Mouse (Mus musculus) 416B (cell line): ENCODE data around the gene Rab5if.
"Not testable (repeated sequence)": the region's sequence is repeated elsewhere in the genome, so short reads cannot be mapped to it uniquely, and the experiment has no call there.

ENCODE experiments used
- DNase-seq: peaks from one replicate; pipeline ENCODE4 v3.0.0; 2011; ENCODE audit warnings: low read depth

The Rab5if gene

DNA sequence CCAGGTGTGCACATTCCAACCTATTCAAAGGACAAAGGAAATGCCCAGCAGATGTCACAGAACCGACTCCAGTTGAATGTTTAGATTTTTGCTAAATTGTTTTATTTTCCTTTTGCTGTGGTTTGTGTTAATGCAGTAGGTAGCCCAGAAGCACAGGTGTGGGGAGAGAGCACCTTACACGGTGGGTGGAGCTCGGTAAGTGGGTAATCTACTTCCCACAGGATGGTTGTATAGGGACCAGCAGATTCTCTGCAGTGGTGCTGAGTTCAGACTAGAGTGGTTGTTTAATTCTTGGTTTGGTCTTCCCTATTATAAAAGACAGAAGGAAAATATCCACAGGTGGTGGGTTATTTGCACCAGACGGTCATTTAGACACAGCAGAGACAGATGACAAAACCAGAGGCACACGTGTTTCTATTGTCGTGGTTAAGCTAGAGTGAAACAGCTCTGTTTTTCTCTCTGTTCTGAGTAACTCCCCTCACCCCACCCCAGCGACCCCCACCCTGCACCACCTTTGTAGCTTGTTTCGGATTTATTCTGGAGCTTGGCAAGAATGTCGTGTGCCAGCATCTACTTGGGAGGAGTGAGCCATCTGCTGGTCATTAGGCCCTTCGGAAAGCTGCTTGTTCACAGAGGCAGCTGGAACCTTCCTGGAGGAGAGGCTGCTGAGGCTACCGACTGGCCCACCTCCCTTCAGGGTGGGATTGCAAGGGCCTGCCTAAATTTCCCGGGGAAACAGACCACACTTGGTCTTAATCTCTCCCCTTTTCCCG lies 8.7 kb upstream of the Rab5if start:
- DNase-seq = not testable (repeated sequence)

- peak; percentile 55 for DNase-seq
Observed at GRCm38 (mm10) chr2:156856311-156856710, 6.6 kb upstream of the Rab5if start.

- DNase-seq = no peak
Observed at GRCm38 (mm10) chr2:156857385-156857791, 5.5 kb upstream of the Rab5if start.

DNA sequence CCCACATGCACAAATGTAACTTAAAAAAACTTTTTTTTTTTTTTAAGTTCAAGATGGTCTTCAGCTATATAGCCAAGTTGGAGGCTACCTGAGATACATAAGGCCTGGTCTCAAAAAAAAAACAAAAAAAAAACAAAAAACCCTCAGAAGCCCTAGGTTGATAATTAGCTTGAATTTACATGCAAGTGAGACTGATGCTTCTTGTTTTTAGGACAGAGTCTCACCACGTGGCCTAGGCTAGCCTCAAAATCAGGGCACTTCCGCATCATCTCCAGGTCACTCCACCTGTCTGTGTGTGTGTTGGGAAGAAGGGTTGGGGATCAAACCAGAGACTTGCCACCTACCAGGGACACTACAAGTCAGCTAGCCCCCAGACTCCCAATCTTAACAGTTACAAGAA lies 5.1 kb upstream of the Rab5if start, which contains the start of gene 4930518I15Rik:
TSS of gene 4930518I15Rik (minus strand) at position 112 of the 400 bp plus-strand sequence.
- no peak for DNase-seq

GRCm38 (mm10) chr2:156858671-156859070 lies 4.3 kb upstream of the Rab5if start:
- DNase-seq = no peak

DNA sequence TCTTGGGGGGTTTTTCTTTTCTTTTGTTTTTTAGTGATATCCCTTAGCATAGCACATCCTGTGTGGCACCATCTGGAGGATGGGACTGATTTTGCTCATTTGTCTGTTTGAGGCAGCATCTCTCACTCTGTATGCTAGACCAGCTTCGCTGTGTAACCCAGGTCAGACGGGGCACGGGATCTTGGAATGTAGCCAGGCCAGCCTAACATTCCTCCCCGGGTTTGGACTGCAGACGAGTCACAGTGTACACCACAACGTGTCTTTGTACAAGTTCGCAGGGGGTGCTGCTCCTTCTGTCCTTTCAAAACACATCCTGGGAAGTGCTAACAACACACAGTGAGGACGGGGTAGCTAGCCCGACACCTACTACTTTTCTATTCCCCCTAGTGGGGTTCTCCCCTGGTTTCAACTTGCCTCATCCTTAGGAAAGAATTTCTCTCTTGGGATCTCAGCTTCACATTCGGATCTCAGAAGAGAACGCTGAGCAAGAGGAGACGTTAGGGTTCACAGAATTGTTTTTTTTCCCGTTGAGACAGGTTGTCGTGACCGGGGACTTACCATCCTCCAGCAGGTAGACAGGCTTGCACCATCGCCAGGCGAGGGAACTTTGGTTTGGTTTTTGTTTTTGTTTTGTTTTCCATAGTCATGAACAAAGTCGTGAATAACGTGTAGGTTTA lies 749 bp upstream of the Rab5if start:
- peak; percentile 48 for DNase-seq

GRCm38 (mm10) chr2:156863487-156864160 lies 696 bp downstream of the Rab5if start:
- DNase-seq = peak; percentile 98

- DNase-seq = no peak
Observed at GRCm38 (mm10) chr2:156864481-156864880, 1.6 kb downstream of the Rab5if start.

DNA sequence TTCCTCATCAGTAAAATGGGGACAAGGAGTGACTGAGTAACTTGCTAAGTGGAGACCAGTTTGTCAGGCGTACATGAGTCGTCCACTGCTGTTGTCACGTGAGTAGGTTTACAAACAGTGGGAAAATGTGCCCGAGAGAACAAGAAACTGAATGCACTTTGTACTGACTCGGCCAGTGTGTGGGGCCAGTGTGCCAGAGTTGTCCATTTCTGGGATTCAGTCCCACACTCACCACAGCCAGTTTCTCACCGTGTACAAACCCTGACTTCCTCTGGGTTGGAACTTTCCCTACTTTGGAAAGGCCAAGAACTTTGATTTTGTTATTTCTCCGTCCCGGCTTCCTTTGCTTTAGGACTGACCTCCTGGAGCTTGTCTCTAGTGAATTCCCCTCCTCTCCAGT lies 6.1 kb downstream of the Rab5if start:
- DNase-seq = no peak

GRCm38 (mm10) chr2:156869554-156869953 lies 6.6 kb downstream of the Rab5if start:
- no peak for DNase-seq

- no peak for DNase-seq
Observed at GRCm38 (mm10) chr2:156870519-156870918, 7.6 kb downstream of the Rab5if start.

DNA sequence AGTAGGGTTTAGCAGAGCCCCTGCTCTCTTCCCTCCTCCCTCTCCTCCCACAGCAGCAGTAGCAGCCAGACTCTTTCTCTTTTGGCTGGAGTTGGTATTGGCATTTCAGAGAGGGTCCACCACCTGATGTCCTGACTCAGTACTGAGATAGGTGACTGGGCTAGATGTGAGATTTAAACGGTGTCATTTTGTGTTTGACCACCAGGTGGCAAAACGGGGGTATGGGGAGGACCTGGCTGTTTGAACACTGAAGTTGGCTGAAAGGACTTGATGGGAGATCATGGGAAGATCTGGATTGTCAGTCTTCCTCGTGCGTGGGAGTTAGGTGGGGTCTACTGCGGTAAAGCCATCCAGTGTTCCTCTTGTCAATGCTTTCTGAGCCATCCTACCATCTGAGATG lies 10.7 kb downstream of the Rab5if start:
- peak; percentile 64 for DNase-seq

GRCm38 (mm10) chr2:156874047-156874759 lies 11.3 kb downstream of the Rab5if start:
- no peak for DNase-seq

DNA sequence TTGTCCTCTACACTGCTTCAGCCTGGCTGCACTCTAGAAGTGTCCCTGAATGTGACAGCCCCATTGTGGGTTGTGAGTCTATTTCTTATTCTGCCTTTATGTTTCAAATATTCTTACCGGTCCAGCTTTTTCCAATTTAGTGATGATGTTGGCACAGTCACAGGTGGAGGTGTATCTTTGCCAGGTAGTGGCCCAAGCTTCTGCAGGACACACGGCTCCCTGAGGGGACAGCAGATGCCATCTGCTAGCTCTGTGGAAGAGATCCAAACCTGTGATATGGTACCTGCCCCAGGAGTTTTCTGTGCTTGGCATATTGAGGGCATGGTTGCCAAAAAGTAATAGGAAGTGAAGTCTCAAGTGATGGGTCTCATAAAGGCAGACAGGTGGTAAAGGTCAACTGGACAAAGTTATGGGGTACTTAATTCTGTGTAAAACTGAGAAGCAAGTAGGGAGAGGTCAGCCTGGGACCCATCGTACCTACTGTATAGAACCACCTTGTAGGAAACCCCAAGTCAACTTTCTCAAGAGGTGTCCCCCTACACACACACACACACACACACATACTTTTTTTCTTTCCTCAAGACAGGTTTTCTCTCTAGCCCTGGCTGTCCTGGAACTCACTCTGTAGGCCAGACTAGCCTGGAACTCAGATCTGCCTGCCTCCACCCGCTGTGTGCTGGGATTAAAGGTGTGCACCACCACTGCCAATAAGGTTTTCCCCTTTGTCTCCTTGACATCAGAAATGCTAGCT lies 12.0 kb downstream of the Rab5if start:
- no peak for DNase-seq

GRCm38 (mm10) chr2:156877726-156878125 lies 14.8 kb downstream of the Rab5if start:
- peak; percentile 94 for DNase-seq

DNA sequence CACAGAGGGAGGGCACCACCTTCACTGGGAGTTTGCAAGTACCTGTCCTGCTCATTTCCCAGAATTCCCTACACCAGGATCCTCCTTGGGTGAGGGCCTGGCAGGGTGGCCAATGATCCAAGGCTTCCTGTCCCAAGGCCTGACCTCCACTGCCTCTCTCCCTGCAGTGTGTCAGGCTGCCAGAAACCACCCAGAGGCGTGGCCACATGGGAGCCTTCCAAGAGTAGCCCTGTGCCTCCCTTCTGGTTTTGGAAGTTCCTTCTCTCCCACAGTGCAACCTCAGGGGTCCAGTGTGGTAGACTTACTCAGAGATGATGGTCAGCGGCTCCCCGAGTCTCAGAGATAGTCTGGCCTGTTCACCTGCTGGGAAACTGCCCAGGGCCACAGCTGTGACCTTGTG lies 16.6 kb downstream of the Rab5if start:
- DNase-seq = no peak

DNA sequence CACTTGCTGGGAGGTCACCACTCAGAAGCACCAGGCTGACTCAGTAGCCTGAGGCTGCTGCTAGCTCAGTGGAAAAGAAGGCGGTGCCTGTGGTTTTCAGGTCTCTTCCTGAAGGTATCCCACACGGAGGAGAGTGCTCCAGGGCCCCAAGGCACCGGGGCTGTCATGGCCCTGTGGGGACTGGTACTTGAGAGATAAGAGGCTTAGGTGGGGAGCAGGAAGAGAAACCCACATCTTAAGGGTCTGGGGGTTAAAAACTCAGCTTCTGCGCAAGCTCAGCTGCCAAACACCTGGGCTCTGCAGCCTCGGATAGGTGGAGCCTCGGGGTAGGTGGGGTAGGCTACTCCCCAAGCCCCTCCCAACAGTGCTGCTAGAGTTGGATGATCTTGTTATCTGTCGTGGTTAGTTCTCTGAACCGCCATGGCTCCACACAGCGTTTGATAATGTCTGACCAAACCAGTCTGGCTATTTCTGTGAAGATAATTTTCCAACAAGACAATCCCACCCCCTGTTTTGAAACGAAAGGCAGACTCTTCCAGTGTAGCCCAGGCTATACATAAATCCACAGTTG lies 19.6 kb downstream of the Rab5if start:
- DNase-seq = peak; percentile 65

GRCm38 (mm10) chr2:156884396-156885211 lies 21.7 kb downstream of the Rab5if start:
- peak; percentile 34 for DNase-seq

DNA sequence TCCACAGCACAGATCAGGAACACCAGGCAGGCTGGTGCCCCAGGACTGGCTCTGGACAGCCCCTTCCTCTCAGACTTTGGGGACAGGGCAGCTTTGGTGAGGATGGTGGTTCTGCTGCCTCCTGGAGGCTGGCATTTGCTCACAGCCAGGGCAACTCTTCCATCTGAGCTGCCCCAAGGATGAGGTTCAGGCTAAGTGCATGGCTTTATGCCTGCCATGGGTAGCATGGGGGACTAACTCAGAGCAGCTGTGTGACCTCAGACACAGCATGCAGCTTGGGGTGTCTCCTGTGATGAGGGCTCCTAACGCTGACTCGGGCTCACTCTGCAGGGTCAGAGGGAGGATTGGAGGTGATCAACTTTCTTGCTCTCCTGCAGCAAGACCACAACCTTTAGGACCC lies 22.7 kb downstream of the Rab5if start:
- DNase-seq = not testable (repeated sequence)

DNA sequence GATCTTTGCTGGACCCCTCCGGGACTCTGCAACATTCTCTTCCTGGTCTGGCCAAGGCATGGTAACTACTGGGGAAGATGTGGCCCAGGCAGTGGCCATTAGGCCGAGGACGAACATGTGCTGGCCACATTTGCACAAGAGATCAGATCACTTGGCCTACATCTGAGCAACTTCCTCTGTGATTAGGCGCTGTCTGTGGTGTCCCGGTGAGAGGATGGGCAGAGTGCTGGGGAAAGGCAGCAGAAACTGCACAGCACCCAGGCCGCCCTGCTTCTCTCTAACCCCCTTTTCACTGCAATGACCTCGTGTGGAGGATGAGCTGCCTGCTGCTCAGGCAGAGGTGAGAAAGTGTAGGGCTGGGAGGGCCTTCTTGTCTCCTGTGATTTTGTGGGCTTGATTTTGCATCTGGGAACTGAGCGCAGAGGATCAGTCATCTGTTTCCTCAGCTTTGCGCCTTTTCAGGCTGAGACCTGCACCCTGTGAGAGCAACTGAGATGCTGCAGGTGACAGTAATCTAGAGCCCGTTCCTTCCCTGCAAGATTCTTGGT lies 23.2 kb downstream of the Rab5if start:
- DNase-seq = peak; percentile 35
